Mouse (Mus musculus) ES-Bruce4 (cell line): ENCODE measurements around the gene F2r.

ENCODE experiments used
- CTCF ChIP-seq: IDR thresholded peaks from one replicate; pipeline ENCODE4 v1.8.1; 2011; ENCODE audit warnings: low read depth, low read length
- EP300 ChIP-seq: IDR thresholded peaks from 2 replicates; pipeline ENCODE4 v1.6.1; 2011; ENCODE audit warnings: low read depth, low read length; ENCODE audit not compliant: insufficient read depth
- POLR2A ChIP-seq: IDR thresholded peaks from one replicate; pipeline ENCODE4 v1.8.1; 2011; ENCODE audit warnings: low read length; ENCODE audit not compliant: insufficient read depth

DNA sequence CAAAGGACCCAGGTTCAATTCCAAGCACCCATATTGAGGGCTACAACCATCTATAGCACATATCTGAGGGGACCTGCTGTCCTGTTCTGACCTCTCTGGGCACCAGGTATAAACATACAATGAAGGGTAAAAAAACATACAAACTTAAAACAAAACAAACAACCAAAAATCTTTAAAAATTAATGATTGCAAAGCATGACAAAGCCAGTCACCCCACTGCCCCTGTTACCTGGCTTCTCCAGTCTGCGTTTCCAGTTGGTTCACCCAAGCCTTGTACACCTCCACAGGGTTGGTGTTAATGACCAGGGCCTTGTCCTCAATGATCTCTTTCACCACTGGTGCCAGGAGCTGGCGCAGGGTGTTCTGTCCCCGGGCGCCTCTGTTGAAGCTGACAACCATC is 45.5 kb upstream of the F2r start:
- TF ChIP-seq CTCF (no peak), EP300 (no peak), POLR2A (no peak)
